Mouse (Mus musculus) intestine, postnatal 0 days (tissue): ENCODE data around the gene Adar. TPM values are rescaled to one million over a fixed set of nuclear protein-coding genes. Genes with fewer than 3 reads are reported as not detected.
"Not testable (repeated sequence)": the region's sequence is repeated elsewhere in the genome, so short reads cannot be mapped to it uniquely, and the experiment has no call there.

ENCODE experiments used
- ATAC-seq: fragments of 200-750 bp; cut with Nextera tagmentation; 2 replicates; pipeline ENCODE4 v1.8.0; 2017; ENCODE audit warnings: mild to moderate bottlenecking, moderate TSS enrichment, moderate library complexity
- H3K27ac ChIP-seq: fragments of 300-500 bp; sonication (generic); 2 replicates; pipeline ENCODE4 v1.5.1; 2014; ENCODE audit warnings: mild to moderate bottlenecking, low read depth, low read length, moderate library complexity
- H3K27me3 ChIP-seq: fragments of 300-500 bp; sonication (generic); replicated peaks from 2 replicates; pipeline ENCODE4 v1.6.1; 2014; ENCODE audit warnings: low read length, mixed read lengths; ENCODE audit not compliant: control insufficient read depth, insufficient read depth
- H3K36me3 ChIP-seq: fragments of 300-500 bp; sonication (generic); 2 replicates; pipeline ENCODE4 v1.6.1; 2014; ENCODE audit warnings: mild to moderate bottlenecking, moderate library complexity; ENCODE audit not compliant: control insufficient read depth, insufficient read depth
- H3K4me1 ChIP-seq: fragments of 300-500 bp; sonication (generic); replicated peaks from 2 replicates; pipeline ENCODE4 v1.6.1; 2014; ENCODE audit warnings: antibody characterized with exemption, low read length, mixed read lengths; ENCODE audit not compliant: control insufficient read depth, insufficient read depth
- H3K4me2 ChIP-seq: fragments of 300-500 bp; sonication (generic); replicated peaks from 2 replicates; pipeline ENCODE4 v1.6.1; 2014; ENCODE audit warnings: low read depth, mild to moderate bottlenecking, moderate library complexity
- H3K4me3 ChIP-seq: fragments of 300-500 bp; sonication (generic); 2 replicates; pipeline ENCODE4 v1.5.1; 2014; ENCODE audit warnings: low read depth, low read length
- H3K9ac ChIP-seq: fragments of 300-500 bp; sonication (generic); 2 replicates; pipeline ENCODE4 v1.6.1; 2014; ENCODE audit warnings: mild to moderate bottlenecking, low read depth, low read length
- H3K9me3 ChIP-seq: fragments of 300-500 bp; sonication (generic); 2 replicates; pipeline ENCODE4 v1.6.1; 2016; ENCODE audit warnings: mixed run types; ENCODE audit not compliant: control insufficient read depth
- CTCF ChIP-seq: sonication (generic); IDR thresholded peaks from 2 replicates; pipeline ENCODE4 v1.5.1; 2016; ENCODE audit warnings: low read depth, mild to moderate bottlenecking, control low read depth, antibody characterized with exemption, moderate library complexity
- WGBS: fragments of 180-500 bp; shearing (Covaris S2); extraction: QIAGEN DNeasy Blood & Tissue Kit; methylation state at CpG from one replicate; pipeline ENCODE4 v1.1.7; 2014; 5-methylcytosine and 5-hydroxymethylcytosine counted together
- polyA plus RNA-seq: library from polyadenylated mRNA; unstranded; fragments of >200 nt; fragmentation: Nextera tagmentation; extraction: Ambion mirVana; gene quantifications from 2 replicates; pipeline ENCODE4 v1.2.1, GENCODE M21; 2015

Adar gene
- polyA plus RNA-seq, 1 experiment from 2014 or later = 10.3 TPM

DNA sequence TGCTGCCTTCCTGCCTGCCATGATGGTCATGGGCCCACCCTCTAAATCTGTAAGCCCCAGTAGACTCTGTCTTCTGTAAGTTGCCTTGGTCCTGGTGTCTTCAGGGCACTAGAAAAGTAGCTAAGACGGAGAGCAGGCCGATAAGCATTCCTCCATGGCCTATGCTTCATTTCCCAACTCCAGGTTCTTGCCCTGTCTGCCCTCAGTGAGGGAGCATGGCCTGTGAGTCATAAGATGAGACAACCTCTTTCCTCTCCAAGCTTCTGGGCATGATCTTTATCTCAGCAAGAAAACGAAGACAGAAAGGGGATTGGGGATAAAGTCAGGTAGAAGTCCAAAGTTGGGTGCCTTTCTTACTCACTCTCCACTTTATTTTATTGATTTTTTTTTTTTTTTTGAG is 83.7 kb downstream of the Adar start:
- Histone ChIP-seq H3K9me3 (no peaks in the 10 kb centered on the region), H3K4me1 (no peaks in the 10 kb centered on the region; the same call in 1 of the 2 replicates), H3K36me3 (no peaks in the 10 kb centered on the region), H3K27me3 (no peaks in the 10 kb centered on the region), H3K4me3 (no peak overlapping the region), H3K27ac (no peak overlapping the region), H3K9ac (no peak overlapping the region), H3K4me2 (no peak overlapping the region)
- no peak for ATAC-seq
- no peak for TF ChIP-seq CTCF
- WGBS = 66% methylated on average over 3 of the region's 3 CpGs

GRCm38 (mm10) chr3:89799476-89799875 is 84.7 kb downstream of the Adar start:
- H3K9ac ChIP-seq = no peak overlapping the region
- H3K27me3 ChIP-seq = no peaks in the 10 kb centered on the region
- H3K9me3 ChIP-seq = no peaks in the 10 kb centered on the region
- H3K4me2 ChIP-seq = peak overlapping the region; percentile 41
- no peak overlapping the region for H3K4me3 ChIP-seq
- WGBS = 18% methylated on average over 13 of the region's 13 CpGs
- no peaks in the 10 kb centered on the region for H3K36me3 ChIP-seq
- no peaks in the 10 kb centered on the region; the same call in 1 of the 2 replicates for H3K4me1 ChIP-seq
- no peak for ATAC-seq
- TF ChIP-seq CTCF = no peak
- H3K27ac ChIP-seq = no peak overlapping the region

DNA sequence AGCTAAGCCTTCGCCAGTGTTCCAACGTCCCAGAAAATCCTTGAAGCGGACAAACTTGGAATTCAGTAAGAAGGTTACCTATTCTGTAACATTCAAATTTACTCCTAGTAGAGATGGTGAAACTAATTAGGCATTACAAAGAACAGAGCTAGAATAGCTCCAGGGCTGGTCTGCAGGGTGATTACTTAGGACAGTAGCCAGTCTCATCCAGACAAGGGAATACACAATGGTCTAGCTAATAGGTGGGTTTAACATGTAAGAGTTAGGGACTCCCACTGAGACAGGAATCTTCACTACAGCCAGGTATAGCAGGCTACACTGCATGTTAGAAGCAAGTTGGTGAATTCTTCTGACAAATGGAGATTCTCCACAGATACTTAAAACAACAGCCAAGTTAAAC is 85.3 kb downstream of the Adar start:
- H3K4me1 ChIP-seq, H3K4me3 ChIP-seq, H3K27me3 ChIP-seq, H3K9ac ChIP-seq, H3K4me2 ChIP-seq, H3K27ac ChIP-seq, ATAC-seq, H3K9me3 ChIP-seq, H3K36me3 ChIP-seq: not testable (repeated sequence)
- 71% methylated on average over 3 of the region's 3 CpGs for WGBS

- Histone ChIP-seq H3K27ac (no peak overlapping the region), H3K27me3 (no peaks in the 10 kb centered on the region), H3K4me1 (no peaks in the 10 kb centered on the region; the same call in 1 of the 2 replicates), H3K9ac (no peak overlapping the region), H3K4me3 (no peak overlapping the region), H3K4me2 (peak overlapping the region; percentile 35; the same call in 1 of the 2 replicates), H3K36me3 (no peaks in the 10 kb centered on the region), H3K9me3 (no peaks in the 10 kb centered on the region)
- ATAC-seq = no peak
- WGBS = 69% methylated on average over 5 of the region's 5 CpGs
- TF ChIP-seq CTCF = no peak
These were observed 86.1 kb downstream of the Adar start for GRCm38 (mm10) chr3:89800774-89801506.

- Histone ChIP-seq H3K4me1 (no peaks in the 10 kb centered on the region; the same call in 1 of the 2 replicates), H3K27ac (no peak overlapping the region), H3K9ac (no peak overlapping the region), H3K9me3 (no peaks in the 10 kb centered on the region), H3K27me3 (no peaks in the 10 kb centered on the region), H3K36me3 (no peaks in the 10 kb centered on the region), H3K4me3 (no peak overlapping the region), H3K4me2 (peak overlapping the region; percentile 35; the same call in 1 of the 2 replicates)
- 5% methylated on average over 3 of the region's 3 CpGs for WGBS
- ATAC-seq = peak; percentile 59; the same call in 1 of the 2 replicates
- peak; percentile 42 for TF ChIP-seq CTCF
These were observed 86.7 kb downstream of the Adar start for GRCm38 (mm10) chr3:89801507-89801847.

DNA sequence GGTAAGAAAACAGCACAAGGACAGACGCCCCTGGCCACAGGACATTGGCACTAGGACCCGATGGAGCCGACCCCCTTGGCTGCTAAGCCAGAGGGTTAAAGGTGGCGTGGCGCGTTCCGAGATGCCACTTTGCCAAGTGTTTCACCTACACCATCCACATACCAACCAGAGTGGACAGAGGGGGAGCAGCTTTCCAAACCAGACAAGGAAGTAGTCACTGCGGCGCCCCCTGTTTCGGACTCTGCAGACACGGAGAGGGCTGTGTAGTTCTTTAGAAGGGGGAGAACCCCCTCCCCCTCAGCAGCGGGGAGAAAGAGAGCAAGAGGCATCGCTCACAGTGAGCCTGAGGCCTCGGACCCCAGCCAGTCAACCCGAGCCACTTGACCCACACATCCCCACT is 88.1 kb downstream of the Adar start:
- no peak for ATAC-seq
- Histone ChIP-seq H3K9ac (no peak overlapping the region), H3K27ac (no peak overlapping the region), H3K4me1 (no peaks in the 10 kb centered on the region; the same call in 1 of the 2 replicates), H3K36me3 (no peaks in the 10 kb centered on the region), H3K4me3 (no peak overlapping the region), H3K9me3 (no peaks in the 10 kb centered on the region), H3K27me3 (no peaks in the 10 kb centered on the region), H3K4me2 (no peak overlapping the region)
- WGBS = 84% methylated on average over 15 of the region's 15 CpGs
- TF ChIP-seq CTCF = no peak

Other genes starting within 250 kb of the Adar start
- gene Kcnn3, start 194.9 kb upstream of the Adar start, polyA plus RNA-seq = 4.6 TPM in 2 replicates
- gene Chrnb2, start 49.6 kb downstream of the Adar start, polyA plus RNA-seq = 0.95 and 1.0 TPM in 2 replicates
- 22.1 and 23.7 TPM in 2 replicates for gene Ube2q1, start 58.6 kb downstream of the Adar start, polyA plus RNA-seq
- gene She, start 116.3 kb downstream of the Adar start, polyA plus RNA-seq = 1.6 and 1.8 TPM in 2 replicates
- gene Il6ra, start 198.2 kb downstream of the Adar start, polyA plus RNA-seq = 2.8 and 3.2 TPM in 2 replicates
- gene Atp8b2, start 248.5 kb downstream of the Adar start, polyA plus RNA-seq = 2.4 TPM in 2 replicates